In genomic region chr2:34920144-34920543, GRCm38 (mm10) we compare ENCODE assay signal across 29 mouse cellular contexts. TPM values are rescaled to one million over a fixed set of nuclear protein-coding genes. Genes with fewer than 3 reads are reported as not detected.
DNase-seq lines count a peak whose midpoint lies in the region; ATAC-seq and TF ChIP-seq lines count a peak whose summit lies in the region.
"Had no signal": no experiment of that assay in that cellular context is flagged by ENCODE, and none has a peak within 500 bp of the region (broad histone marks: within the 10 kb centered on the region; RNA-seq: fewer than 3 reads in every experiment).

No protein-coding gene starts in this region.

- no peak for DNase-seq in gastrocnemius, adult 2 months
- no peak for DNase-seq in gastrocnemius, postnatal 36 days
- peak; percentile 76 for DNase-seq in thymus, postnatal 0 days (ENCODE audit: low spot score)
- no peak for DNase-seq in left cerebral cortex, adult 18-20 months (ENCODE audit: low spot score in 2 of 2)
- DNase-seq in embryo, embryonic 9.5 days (ENCODE audit: extremely low spot score) = no peak
- no peak for DNase-seq in T-cell, adult 2 months (ENCODE audit: low spot score)
- DNase-seq: adrenal gland, postnatal 14 days; cerebellum, adult 11 months; cerebellum, postnatal 14 days; embryo, embryonic 11 days; gastrocnemius, postnatal 14 days; heart, adult 2 months; heart, postnatal 14 days; kidney, adult 2 months; kidney, postnatal 25 days; right cerebral cortex, postnatal 25 days had no signal

- no peak overlapping the region for H3K4me3 ChIP-seq in gastrocnemius, adult 2 months
- H3K4me3 ChIP-seq in C2C12 (ENCODE audit: insufficient read depth, poor library complexity, severe bottlenecking) = no peak overlapping the region
- no peak overlapping the region for H3K4me3 ChIP-seq in embryonic facial prominence, embryonic 15.5 days (replicated peaks)
- H3K4me3 ChIP-seq: erythroblast, embryonic 14.5 days; forebrain, embryonic 13.5 days; heart, adult 2 months; hindbrain, embryonic 13.5 days; limb, embryonic 12.5 days; lung, embryonic 15.5 days; midbrain, embryonic 15.5 days had no signal

- WGBS in embryonic facial prominence, embryonic 15.5 days = 50% methylated on average over 2 of the region's 2 CpGs

- H3K4me1 ChIP-seq in embryonic facial prominence, embryonic 15.5 days = no peaks in the 10 kb centered on the region
- H3K4me1 ChIP-seq: forebrain, embryonic 13.5 days; hindbrain, embryonic 13.5 days; midbrain, embryonic 15.5 days had no signal

- no peaks in the 10 kb centered on the region for H3K79me3 ChIP-seq in C2C12 (ENCODE audit: low read depth)

- ATAC-seq in embryonic facial prominence, embryonic 15.5 days (ENCODE audit: insufficient number of reproducible peaks, low FRiP score, low TSS enrichment, low read depth) = peak; percentile 63; the same call in 1 of the 2 replicates
- ATAC-seq: forebrain, embryonic 13.5 days; inflammation-experienced regulatory T-cells, adult 6 months; midbrain, embryonic 15.5 days had no signal

- no peaks in the 10 kb centered on the region for H3K27me3 ChIP-seq in C2C12 (ENCODE audit: control insufficient read depth, insufficient read depth, insufficient read length)
- H3K27me3 ChIP-seq in embryonic facial prominence, embryonic 15.5 days = no peaks in the 10 kb centered on the region
- H3K27me3 ChIP-seq: lung, embryonic 15.5 days had no signal

- no peak overlapping the region for H3K9ac ChIP-seq in embryonic facial prominence, embryonic 15.5 days
- H3K9ac ChIP-seq: forebrain, embryonic 13.5 days; hindbrain, embryonic 13.5 days; limb, embryonic 12.5 days; liver, embryonic 14.5 days; lung, embryonic 15.5 days; midbrain, embryonic 15.5 days had no signal

- no peak overlapping the region for H3ac ChIP-seq in C2C12 (ENCODE audit: control insufficient read depth, insufficient read length, low read depth)

- intact Hi-C loops in gastrocnemius, adult 2 months (cut with DNase I) = no loop called here
- intact Hi-C loops in gastrocnemius, postnatal 36 days (cut with DNase I) = no loop called here

- no peak overlapping the region for H3K4me2 ChIP-seq in embryonic facial prominence, embryonic 15.5 days (replicated peaks)
- H3K4me2 ChIP-seq: forebrain, embryonic 13.5 days; hindbrain, embryonic 13.5 days; limb, embryonic 12.5 days; lung, embryonic 15.5 days; midbrain, embryonic 15.5 days had no signal

- H3K79me2 ChIP-seq in C2C12 (ENCODE audit: control insufficient read depth, insufficient read depth) = no peaks in the 10 kb centered on the region

- H3K27ac ChIP-seq in gastrocnemius, adult 2 months = peak overlapping the region; percentile 48; the same call in 1 of the 2 replicates
- no peak overlapping the region for H3K27ac ChIP-seq in embryonic facial prominence, embryonic 15.5 days (replicated peaks)
- H3K27ac ChIP-seq: forebrain, embryonic 13.5 days; heart, adult 2 months; hindbrain, embryonic 13.5 days; limb, embryonic 12.5 days; liver, embryonic 14.5 days; lung, embryonic 15.5 days; midbrain, embryonic 15.5 days; stomach, postnatal 0 days had no signal

- no peaks in the 10 kb centered on the region for H3K36me3 ChIP-seq in C2C12 (ENCODE audit: control insufficient read depth, insufficient read depth)
- H3K36me3 ChIP-seq in embryonic facial prominence, embryonic 15.5 days = no peaks in the 10 kb centered on the region
- H3K36me3 ChIP-seq: hindbrain, embryonic 13.5 days; limb, embryonic 12.5 days; lung, embryonic 15.5 days; midbrain, embryonic 15.5 days had no signal

- no peaks in the 10 kb centered on the region for H3K9me3 ChIP-seq in embryonic facial prominence, embryonic 15.5 days (replicated peaks)
- H3K9me3 ChIP-seq: forebrain, embryonic 13.5 days; hindbrain, embryonic 13.5 days; lung, embryonic 15.5 days; midbrain, embryonic 15.5 days had no signal

- no peak for TF ChIP-seq CTCF in gastrocnemius, adult 2 months (IDR thresholded peaks at IDR 0.05)
- no peak for TF ChIP-seq CTCF in C2C12 (IDR thresholded peaks at IDR 0.05; ENCODE audit: control insufficient read depth, insufficient read depth, insufficient read length)

TF ChIP-seq in C2C12, 6 proteins besides CTCF, POLR2A, EP300 and RAD21:
- TF ChIP-seq MAX (IDR thresholded peaks at IDR 0.05) = no peak
- TF ChIP-seq MYOD1 (IDR thresholded peaks at IDR 0.05; ENCODE audit: control insufficient read depth, insufficient read length, low read depth) = peak; percentile 90
- peak; percentile 17 for TF ChIP-seq USF1 (IDR thresholded peaks at IDR 0.05; ENCODE audit: low read depth)
- no peak for TF ChIP-seq FOSL1 (IDR thresholded peaks at IDR 0.05; ENCODE audit: insufficient read depth, low read length, poor library complexity, severe bottlenecking)
- TF ChIP-seq MYOG (IDR thresholded peaks at IDR 0.05; ENCODE audit: control insufficient read depth, extremely low read depth, insufficient read length) = no peak
- no peak for TF ChIP-seq CEBPB (IDR thresholded peaks at IDR 0.05; ENCODE audit: low read depth)

RNA-seq across cellular contexts. Expression of gene Phf19, which starts 6.3 kb away (rescaled TPM):
- under 1 TPM; 0.54 to 0.61 TPM for total RNA-seq in gastrocnemius, adult 2 months (2021)
- under 1 TPM; 0.38 to 0.64 TPM for total RNA-seq in gastrocnemius, postnatal 36 days (2021)
- polyA plus RNA-seq in C2C12 (2012; fragmentation: generic; extraction: Trizol) = 7.6 TPM
- polyA plus RNA-seq in embryonic facial prominence, embryonic 15.5 days (2015; fragmentation: Nextera tagmentation; extraction: Ambion mirVana) = 9.0 and 10.3 TPM in 2 replicates
- 10.7 TPM in 2 replicates for polyA plus RNA-seq in thymus, postnatal 0 days (2015; fragmentation: Nextera tagmentation; extraction: Ambion mirVana)
- 1 to 10 TPM in 1 of 2 experiments, under 1 TPM in 1; 0.87 to 1.3 TPM for total RNA-seq in left cerebral cortex, adult 18-20 months (2021)

RNA-seq across cellular contexts. Expression of gene Traf1, which starts 41.4 kb away (rescaled TPM):
- total RNA-seq in gastrocnemius, adult 2 months (2021) = 1 to 10 TPM in 1 of 2 experiments, under 1 TPM in 1; 0.46 to 1.2 TPM
- total RNA-seq in gastrocnemius, postnatal 36 days (2021) = 1 to 10 TPM in 1 of 2 experiments, under 1 TPM in 1; 0.76 to 1.1 TPM
- 1.8 TPM for polyA plus RNA-seq in C2C12 (2012; fragmentation: generic; extraction: Trizol)
- 4.5 and 5.9 TPM in 2 replicates for polyA plus RNA-seq in embryonic facial prominence, embryonic 15.5 days (2015; fragmentation: Nextera tagmentation; extraction: Ambion mirVana)
- polyA plus RNA-seq in thymus, postnatal 0 days (2015; fragmentation: Nextera tagmentation; extraction: Ambion mirVana) = 14.3 and 15.4 TPM in 2 replicates
- total RNA-seq in left cerebral cortex, adult 18-20 months (2021) = 1 to 10 TPM; 1.5 to 3.1 TPM
- polyA plus RNA-seq: erythroblast, embryonic 14.5 days had no signal

RNA-seq across cellular contexts. Expression of gene Psmd5, which starts 45.4 kb away (rescaled TPM):
- total RNA-seq in gastrocnemius, adult 2 months (2021) = 10 to 100 TPM; 12.6 to 14.7 TPM
- total RNA-seq in gastrocnemius, postnatal 36 days (2021) = 10 to 100 TPM in 1 of 2 experiments, 1 to 10 TPM in 1; 8.8 to 13.3 TPM
- 38.2 TPM for polyA plus RNA-seq in C2C12 (2012; fragmentation: generic; extraction: Trizol)
- 88.5 and 91.4 TPM in 2 replicates for polyA plus RNA-seq in embryonic facial prominence, embryonic 15.5 days (2015; fragmentation: Nextera tagmentation; extraction: Ambion mirVana)
- 81.1 and 85.3 TPM in 2 replicates for polyA plus RNA-seq in thymus, postnatal 0 days (2015; fragmentation: Nextera tagmentation; extraction: Ambion mirVana)
- total RNA-seq in left cerebral cortex, adult 18-20 months (2021) = 10 to 100 TPM; 38.1 to 41.5 TPM

RNA-seq across cellular contexts. Expression of gene Cutal, which starts 45.9 kb away (rescaled TPM):
- under 1 TPM; 0.17 to 0.69 TPM for total RNA-seq in gastrocnemius, adult 2 months (2021)
- under 1 TPM in 1 of 2 experiments, not detected in 1; 0.39 TPM for total RNA-seq in gastrocnemius, postnatal 36 days (2021)
- polyA plus RNA-seq in C2C12 (2012; fragmentation: generic; extraction: Trizol) = 0.02 TPM
- polyA plus RNA-seq in embryonic facial prominence, embryonic 15.5 days (2015; fragmentation: Nextera tagmentation; extraction: Ambion mirVana) = 0.09 TPM in 1 of 2 replicates, not detected in the other
- 0.30 and 0.62 TPM in 2 replicates for polyA plus RNA-seq in thymus, postnatal 0 days (2015; fragmentation: Nextera tagmentation; extraction: Ambion mirVana)
- under 1 TPM; 0.23 to 0.53 TPM for total RNA-seq in left cerebral cortex, adult 18-20 months (2021)
- total RNA-seq: megakaryocyte progenitor cell, adult 5-6 weeks; neutrophil, adult 5-6 weeks had no signal
- polyA plus RNA-seq: erythroblast, embryonic 14.5 days; forebrain, embryonic 13.5 days; hindbrain, embryonic 13.5 days; inflammation-experienced regulatory T-cells, adult 6 months had no signal
